ENCODE assay signal across 6 mouse cellular contexts in genomic region chr13:42379675-42380074, GRCm38 (mm10).
"Had no signal": no experiment of that assay in that cellular context is flagged by ENCODE, and none has a peak within 500 bp of the region (broad histone marks: within the 10 kb centered on the region; RNA-seq: fewer than 3 reads in every experiment).

No protein-coding gene starts in this region.

- DNase-seq: kidney, postnatal 14 days; lung, adult 2 months; lung, postnatal 36 days; spleen, adult 18-20 months; thymus, adult 18-20 months; thymus, postnatal 14 days had no signal
